Mouse (Mus musculus): ENCODE measurements around the gene Vmo1.

- TF ChIP-seq POLR2A (IDR thresholded peaks at IDR 0.05; ENCODE audit: control insufficient read depth, low read depth, low read length): no peak
- TF ChIP-seq CTCF (IDR thresholded peaks at IDR 0.05; ENCODE audit: control insufficient read depth, insufficient read depth, insufficient replicate concordance, low read depth, low read length): no peak
Measured at GRCm38 (mm10) chr11:70516352-70516751, 1.9 kb upstream of the Vmo1 start.

Measured in testis, adult 2 months (tissue).